Mouse (Mus musculus) stomach, postnatal 0 days (tissue): ENCODE measurements at regions not wholly inside any gene's neighbourhood (a gene's known extent, or its start where the extent isn't known, plus 50 kb on each side); places are given as distances from the start of the nearest gene placed in this dataset.

ENCODE experiments used
- CTCF ChIP-seq: IDR thresholded peaks from 2 replicates; pipeline ENCODE4 v1.5.1; 2016; ENCODE audit warnings: antibody characterized with exemption, low read depth, mild to moderate bottlenecking, moderate library complexity
- EP300 ChIP-seq: optimal IDR thresholded peaks from 2 replicates; pipeline ENCODE3; 2016; ENCODE audit warnings: antibody characterized with exemption

- TF ChIP-seq CTCF: no peak
- no peak for TF ChIP-seq EP300
Observed at GRCm38 (mm10) chr1:57206496-57206895, 170.9 kb upstream of the 1700066M21Rik start.
